Mouse (Mus musculus) heart, postnatal 10 days (tissue): ENCODE measurements around the gene Vmn2r14. TPM values are rescaled to one million over a fixed set of nuclear protein-coding genes. Genes with fewer than 3 reads are reported as not detected.
"Not testable (repeated sequence)": the region's sequence is repeated elsewhere in the genome, so short reads cannot be mapped to it uniquely, and the experiment has no call there.

ENCODE experiments used
- DNase-seq, 2 experiments: peaks; one replicate each; pipeline ENCODE4 v3.0.0; 2021
- intact Hi-C: fragments of 180-260 bp; cut with DNase I; formaldehyde crosslinking; loops from one replicate; pipeline ENCODE4 v1.15.1; 2025
- total RNA-seq, 2 experiments: library from RNA; stranded (reverse); gene quantifications; 2 replicates each; pipeline ENCODE4 v1.2.3; 2021

Gene Vmn2r14
- not detected for total RNA-seq

DNA sequence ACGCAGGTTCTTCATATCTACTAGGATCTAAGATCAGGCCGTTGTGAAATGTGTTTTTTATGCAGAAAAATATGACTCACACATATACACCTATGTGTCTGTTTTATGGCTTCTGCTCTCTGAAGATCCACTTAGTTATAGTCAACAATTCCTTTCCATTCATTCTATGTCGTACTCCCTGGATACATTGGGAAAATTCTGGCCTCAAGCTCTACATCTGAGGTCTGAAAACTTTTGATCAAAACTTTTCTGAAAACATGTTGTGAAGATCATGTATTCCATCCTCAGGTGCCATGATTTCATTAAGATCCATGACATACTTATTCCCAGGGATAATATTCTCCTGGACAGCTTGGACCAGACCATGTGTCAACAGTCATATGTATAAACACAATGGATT is at the start of gene Vmn2r14:
Gene Vmn2r14 (minus strand): TSS at position 101 of the 400 bp plus-strand sequence.
- no peak for DNase-seq
- intact Hi-C loops: no loop called here

DNA sequence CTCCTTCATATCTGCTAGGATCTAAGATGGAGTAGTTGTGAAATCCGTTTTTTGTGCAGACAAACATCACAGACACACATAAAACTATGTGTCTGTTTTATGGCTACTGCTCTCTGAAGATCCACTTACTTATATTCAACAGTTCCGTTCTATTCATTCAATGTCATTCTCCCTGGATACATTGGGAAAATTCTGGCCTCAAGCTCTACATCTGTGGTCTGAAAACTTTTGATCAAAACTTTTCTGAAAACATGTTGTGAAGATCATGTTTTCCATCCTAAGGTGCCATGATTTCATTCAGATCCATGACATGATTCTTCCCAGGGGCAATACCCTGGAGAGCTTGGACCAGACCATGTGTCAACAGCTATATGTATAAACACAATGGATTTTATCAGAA is 32.4 kb downstream of the Vmn2r14 start, which contains the start of gene Vmn2r13:
Gene Vmn2r13 (minus strand): TSS at position 101 of the 400 bp plus-strand sequence.
- intact Hi-C loops, DNase-seq: not testable (repeated sequence)

DNA sequence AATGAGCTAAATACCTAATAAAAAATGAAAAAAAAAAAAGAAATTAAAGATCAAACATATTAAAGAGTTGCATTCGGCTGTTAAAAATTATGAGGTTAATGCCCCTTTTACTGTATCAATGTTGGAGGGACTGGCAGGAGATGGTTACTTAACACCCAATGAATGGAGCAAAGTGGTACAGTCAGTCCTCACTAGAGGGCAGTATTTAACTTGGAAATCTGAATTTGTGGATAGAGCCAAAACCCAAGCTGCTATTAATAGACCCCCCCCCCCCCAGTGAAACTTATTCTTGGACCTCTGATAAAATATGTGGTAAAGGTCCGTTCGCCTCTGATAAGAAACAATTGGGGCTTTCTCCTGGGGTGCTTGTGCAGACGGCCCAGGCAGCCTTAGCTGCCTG is 57.7 kb downstream of the Vmn2r14 start:
- intact Hi-C loops: not testable (repeated sequence)
- peak; percentile 5 to 9 for DNase-seq

Other genes starting within 250 kb of the Vmn2r14 start
- not detected for gene Vmn2r10, start 218.2 kb downstream of the Vmn2r14 start, total RNA-seq
- gene Vmn2r11, start 165.1 kb downstream of the Vmn2r14 start, total RNA-seq: not detected
- not detected for gene Vmn2r12, start 126.8 kb downstream of the Vmn2r14 start, total RNA-seq
- not detected for gene Vmn2r13, start 32.5 kb downstream of the Vmn2r14 start, total RNA-seq
- not detected for gene Vmn2r15, start 72.9 kb upstream of the Vmn2r14 start, total RNA-seq
- not detected for gene Vmn2r16, start 105.5 kb upstream of the Vmn2r14 start, total RNA-seq
- gene Vmn2r17, start 195.0 kb upstream of the Vmn2r14 start, total RNA-seq: not detected